Mouse (Mus musculus): Measurements from ENCODE around the gene St7l. TPM values are rescaled to one million over a fixed set of nuclear protein-coding genes. Genes with fewer than 3 reads are reported as not detected.

The St7l gene
- 13.0 TPM for polyA plus RNA-seq (2014; fragmentation: Illumina TruSeq; extraction: RNeasy Lipid Tissue Mini Kit (QIAGEN cat#74804); ENCODE audit: low read depth, low replicate concordance)

DNA sequence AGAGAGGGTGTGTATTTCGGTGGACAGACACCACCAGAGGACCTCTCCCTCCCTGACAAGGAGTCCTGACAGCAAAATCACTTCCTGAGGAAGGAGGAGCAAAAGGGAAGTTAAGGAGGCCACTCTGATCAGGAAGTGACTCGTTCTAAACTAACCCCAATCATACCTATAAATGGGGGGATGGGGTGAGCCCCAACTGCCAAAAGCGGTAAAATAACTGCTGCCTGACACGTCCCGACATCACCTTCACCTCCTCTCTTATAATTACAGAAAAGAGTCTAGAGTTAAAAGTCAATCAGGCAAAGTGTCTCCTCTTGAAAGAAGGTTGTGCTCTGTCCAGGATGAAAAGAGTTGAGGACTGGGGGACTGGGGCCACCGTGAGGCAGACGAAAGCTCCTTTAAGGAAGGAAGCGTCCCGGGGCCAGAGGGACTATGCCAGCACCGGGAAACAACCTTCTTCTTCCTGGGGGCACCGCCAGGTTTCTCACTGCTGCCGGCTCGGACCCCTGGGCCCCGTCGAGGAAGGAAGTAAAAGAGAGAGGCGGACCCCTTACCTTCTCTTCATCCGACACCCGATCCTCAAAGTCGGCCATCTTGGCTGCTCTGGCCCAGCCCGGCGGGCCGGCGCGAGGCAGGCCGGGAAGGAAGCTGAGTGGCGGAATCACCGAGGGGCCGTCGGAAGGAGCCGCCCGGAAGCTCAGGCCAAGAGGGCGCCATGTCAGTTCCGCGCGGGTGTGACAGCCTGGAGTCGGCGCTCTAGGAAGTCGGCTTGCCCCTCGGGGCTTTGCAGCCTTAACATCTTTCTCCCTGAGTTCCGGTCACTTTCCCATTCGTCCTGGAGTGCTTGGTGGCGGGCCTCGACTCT lies at the start of gene St7l, which contains the start of gene Capza1:
TSS of gene St7l (plus strand) at position 220 of the 865 bp plus-strand sequence.
TSS of gene Capza1 (minus strand) at position 720 of the 865 bp plus-strand sequence.

DNA sequence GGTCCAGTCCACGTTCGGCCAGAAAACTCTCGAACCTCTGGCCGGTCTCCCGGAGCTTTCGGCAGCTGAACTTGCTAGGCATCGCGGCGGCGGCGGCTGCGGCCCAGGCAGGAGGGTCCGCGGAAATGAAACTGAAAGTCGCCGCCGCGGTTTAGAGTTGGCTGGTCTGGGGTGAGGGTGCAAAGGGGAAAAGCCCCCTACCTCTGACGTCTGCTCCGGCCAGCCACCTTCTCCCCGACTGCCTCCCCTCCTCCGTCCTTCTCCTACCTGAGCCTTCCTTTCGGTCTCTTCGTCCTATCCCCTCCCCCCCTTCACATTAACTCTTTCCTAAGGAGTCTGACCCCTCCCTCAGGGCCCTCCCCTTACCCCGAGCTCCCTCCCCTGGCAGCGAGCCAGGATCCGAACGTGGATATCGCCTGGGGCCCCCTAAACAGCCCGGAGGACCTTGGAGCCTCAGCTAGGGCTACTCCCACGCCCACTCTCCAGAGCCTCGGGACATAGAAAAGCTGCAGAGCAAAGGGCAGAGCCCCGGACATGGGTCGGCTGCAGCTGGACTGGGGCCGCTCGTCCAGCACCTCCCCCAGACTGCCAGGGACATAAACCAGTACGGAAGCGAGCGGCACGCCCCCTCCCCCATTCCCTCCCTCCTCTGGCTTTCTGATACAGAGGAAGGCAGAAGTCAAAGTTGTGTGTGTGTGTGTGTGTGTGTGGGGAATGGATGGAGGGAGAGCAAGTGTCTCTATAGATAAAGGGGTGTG lies 45.6 kb upstream of the St7l start, which contains the start of gene Mov10:
TSS of gene Mov10 (minus strand) at position 573 of the 758 bp plus-strand sequence.

DNA sequence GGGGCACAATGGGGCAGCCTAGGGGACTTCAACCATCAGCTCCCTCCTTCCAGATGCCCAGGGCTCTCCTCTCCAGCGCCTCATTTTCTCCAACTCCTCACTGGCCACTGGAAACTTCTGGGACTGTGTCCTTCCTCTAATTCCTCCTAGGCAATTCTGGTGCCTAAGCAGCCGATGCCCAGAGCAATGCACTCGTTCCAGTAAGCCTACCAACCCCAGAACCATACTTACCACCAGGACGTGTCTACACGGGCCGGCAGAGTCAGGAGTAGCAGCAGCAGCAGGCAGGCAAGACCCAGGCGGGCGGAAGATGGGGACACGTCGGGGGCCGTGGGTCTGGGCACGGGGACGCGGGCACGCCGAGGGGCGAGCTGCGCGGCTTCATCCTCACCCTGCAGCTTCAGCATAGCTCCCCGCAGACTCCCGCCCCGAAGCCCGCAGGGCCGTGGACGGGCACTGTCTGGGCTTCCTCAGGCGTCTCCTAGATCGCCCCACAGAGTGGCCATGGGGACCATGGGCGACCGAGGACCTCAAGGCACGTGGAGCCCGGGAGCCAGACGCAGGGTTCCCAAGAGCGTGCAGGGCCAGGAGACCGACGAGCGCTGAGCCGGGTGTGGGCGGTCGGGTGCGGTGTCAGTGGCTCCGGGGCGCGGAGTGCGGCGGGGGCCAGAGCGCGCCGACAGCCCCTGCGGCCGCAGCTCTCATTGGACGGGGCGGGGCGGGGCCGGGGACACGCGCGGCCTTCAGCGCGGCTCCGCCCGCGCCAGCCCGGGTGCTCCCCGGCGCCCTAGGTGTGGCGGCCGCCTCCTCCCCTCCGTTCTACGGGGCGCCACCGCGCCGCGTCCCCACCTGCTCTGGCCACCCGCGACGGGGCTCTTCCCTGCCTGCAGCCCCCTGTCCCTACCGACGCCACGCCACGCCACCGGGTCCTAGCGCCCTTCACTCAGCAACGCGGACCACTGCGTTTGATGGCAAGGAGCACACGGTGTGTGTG lies 97.6 kb downstream of the St7l start, which contains the start of gene Wnt2b:
TSS of gene Wnt2b (minus strand) at position 856 of the 994 bp plus-strand sequence.

Other genes starting within 250 kb of the St7l start
- 123 TPM for gene Slc16a1, start 225.3 kb upstream of the St7l start, polyA plus RNA-seq (2014; fragmentation: Illumina TruSeq; extraction: RNeasy Lipid Tissue Mini Kit (QIAGEN cat#74804); ENCODE audit: low read depth, low replicate concordance)
- 28.9 TPM for gene Ppm1j, start 82.9 kb upstream of the St7l start, polyA plus RNA-seq (2014; fragmentation: Illumina TruSeq; extraction: RNeasy Lipid Tissue Mini Kit (QIAGEN cat#74804); ENCODE audit: low read depth, low replicate concordance)
- gene Fam19a3, start 82.2 kb upstream of the St7l start, polyA plus RNA-seq (2014; fragmentation: Illumina TruSeq; extraction: RNeasy Lipid Tissue Mini Kit (QIAGEN cat#74804); ENCODE audit: low read depth, low replicate concordance): 3.2 TPM
- 75.4 TPM for gene Rhoc, start 75.6 kb upstream of the St7l start, polyA plus RNA-seq (2014; fragmentation: Illumina TruSeq; extraction: RNeasy Lipid Tissue Mini Kit (QIAGEN cat#74804); ENCODE audit: low read depth, low replicate concordance)
- 5.5 TPM for gene Mov10, start 45.4 kb upstream of the St7l start, polyA plus RNA-seq (2014; fragmentation: Illumina TruSeq; extraction: RNeasy Lipid Tissue Mini Kit (QIAGEN cat#74804); ENCODE audit: low read depth, low replicate concordance)
- 41.9 TPM for gene Capza1, start 500 bp downstream of the St7l start, polyA plus RNA-seq (2014; fragmentation: Illumina TruSeq; extraction: RNeasy Lipid Tissue Mini Kit (QIAGEN cat#74804); ENCODE audit: low read depth, low replicate concordance)
- gene Wnt2b, start 97.9 kb downstream of the St7l start, polyA plus RNA-seq (2014; fragmentation: Illumina TruSeq; extraction: RNeasy Lipid Tissue Mini Kit (QIAGEN cat#74804); ENCODE audit: low read depth, low replicate concordance): 0.68 TPM
- gene Cttnbp2nl, start 189.1 kb downstream of the St7l start, polyA plus RNA-seq (2014; fragmentation: Illumina TruSeq; extraction: RNeasy Lipid Tissue Mini Kit (QIAGEN cat#74804); ENCODE audit: low read depth, low replicate concordance): 11.5 TPM
- not detected for gene 4930564D02Rik, start 202.8 kb downstream of the St7l start, polyA plus RNA-seq (2014; fragmentation: Illumina TruSeq; extraction: RNeasy Lipid Tissue Mini Kit (QIAGEN cat#74804); ENCODE audit: low read depth, low replicate concordance)

Data from heart, adult 10 weeks (tissue).